Mouse (Mus musculus) erythroblast, adult 5-6 weeks (primary cell): ENCODE results near the gene Cyp2c55. TPM values are rescaled to one million over a fixed set of nuclear protein-coding genes. Genes with fewer than 3 reads are reported as not detected.
A peak's percentile ranks its signal among the peaks of the same experiment; 100 is the strongest.

Experiments used
- ATAC-seq: replicated peaks from 2 replicates; pipeline ENCODE4 v1.8.0; 2016; ENCODE audit warnings: moderate number of reproducible peaks, mild to moderate bottlenecking, moderate TSS enrichment, inconsistent platforms; ENCODE audit not compliant: poor library complexity, low FRiP score, severe bottlenecking
- total RNA-seq, 2 experiments: library from RNA; stranded (forward) in 1 of 2; stranded (reverse) in 1 of 2; fragments of 150-400 nt in 1 of 2; fragments of 200-764, 138-1000 nt in 1 of 2; gene quantifications; 2 replicates each; pipeline versions ENCODE4 v1.2.3 to v1.2.4; 2015 to 2017; ENCODE audit warnings: low replicate concordance in 2 of 2

The Cyp2c55 gene
- total RNA-seq (2015; ENCODE audit: low replicate concordance) (not detected in 2 replicates), total RNA-seq (2017; ENCODE audit: low replicate concordance) (not detected in 2 replicates)

DNA sequence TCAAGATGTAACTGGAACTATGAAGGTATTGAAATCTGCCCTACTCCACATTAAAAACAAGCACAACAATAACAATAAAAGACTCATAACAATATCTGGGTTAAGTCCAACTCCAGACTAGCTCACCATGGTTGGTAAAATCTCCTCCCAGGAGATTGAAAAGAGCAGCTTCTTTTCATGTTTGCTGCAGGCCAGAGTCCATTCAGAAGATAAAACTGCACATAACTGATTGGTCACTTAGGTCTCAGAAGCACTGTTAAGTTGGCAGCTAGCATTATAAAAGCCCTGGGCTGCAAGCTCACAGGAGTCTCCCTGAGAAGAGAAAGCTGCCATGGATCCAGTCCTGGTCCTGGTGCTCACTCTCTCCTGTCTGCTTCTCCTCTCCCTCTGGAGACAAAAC lies at the start of gene Cyp2c55:
TSS of gene Cyp2c55 (plus strand) at position 305 of the 400 bp plus-strand sequence.
- ATAC-seq = no peak

DNA sequence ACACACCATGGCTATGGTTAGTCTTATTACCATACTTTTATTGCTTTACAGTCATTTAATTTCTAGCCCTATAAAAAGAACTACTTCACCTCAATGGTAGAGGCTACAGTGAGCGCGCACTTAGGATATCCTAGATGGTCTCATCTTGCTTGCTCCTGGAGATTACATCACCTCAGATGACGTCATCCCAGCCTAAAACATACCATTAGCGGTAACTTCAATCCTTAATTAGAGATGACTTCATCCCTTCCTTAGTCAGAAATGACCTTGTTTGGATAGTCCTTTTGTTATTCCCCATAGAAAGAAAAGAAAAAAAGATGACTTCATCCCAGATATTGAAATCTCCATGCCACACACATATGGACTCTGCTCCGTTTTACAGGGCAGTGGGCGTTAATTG lies 36.1 kb upstream of the Cyp2c55 start:
- no peak for ATAC-seq

DNA sequence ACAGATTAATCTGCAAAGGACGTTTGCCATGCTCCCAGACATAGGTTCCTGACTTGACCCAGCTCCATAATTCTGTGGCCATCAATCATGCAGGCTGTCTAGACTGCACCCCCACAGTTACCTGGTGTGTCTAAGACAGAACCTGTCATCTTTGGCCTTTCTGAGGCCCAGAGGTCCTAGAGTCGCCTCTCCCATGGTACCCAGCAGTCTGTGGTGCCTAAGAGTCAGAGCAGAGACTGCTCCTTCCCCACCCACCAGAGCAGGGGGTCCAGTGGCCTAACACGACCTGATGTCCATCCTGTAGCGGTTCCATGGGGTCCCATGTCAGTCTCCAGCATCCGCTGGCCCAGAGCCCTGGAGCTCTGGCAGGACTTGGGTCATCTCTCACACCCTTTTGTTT lies 34.2 kb upstream of the Cyp2c55 start:
- ATAC-seq = no peak

DNA sequence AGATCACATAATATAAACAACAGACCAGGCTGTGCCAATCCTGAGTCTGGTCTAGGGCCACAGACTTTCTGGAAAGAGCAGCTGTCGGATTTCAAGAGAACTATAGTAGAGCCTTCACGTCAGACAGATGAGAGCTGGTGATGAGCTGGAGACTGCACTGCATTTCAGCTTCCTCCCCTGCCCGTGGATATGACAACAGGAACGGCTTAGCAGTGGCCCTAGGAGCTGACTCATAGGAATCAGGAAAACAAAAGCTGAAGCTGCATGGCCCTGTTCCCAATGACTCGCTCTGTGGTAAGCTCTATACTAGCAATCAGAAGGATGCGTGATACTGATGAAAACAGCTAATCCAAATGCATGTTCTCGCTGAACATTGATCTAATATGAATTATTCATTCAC lies 33.2 kb upstream of the Cyp2c55 start:
- no peak for ATAC-seq

DNA sequence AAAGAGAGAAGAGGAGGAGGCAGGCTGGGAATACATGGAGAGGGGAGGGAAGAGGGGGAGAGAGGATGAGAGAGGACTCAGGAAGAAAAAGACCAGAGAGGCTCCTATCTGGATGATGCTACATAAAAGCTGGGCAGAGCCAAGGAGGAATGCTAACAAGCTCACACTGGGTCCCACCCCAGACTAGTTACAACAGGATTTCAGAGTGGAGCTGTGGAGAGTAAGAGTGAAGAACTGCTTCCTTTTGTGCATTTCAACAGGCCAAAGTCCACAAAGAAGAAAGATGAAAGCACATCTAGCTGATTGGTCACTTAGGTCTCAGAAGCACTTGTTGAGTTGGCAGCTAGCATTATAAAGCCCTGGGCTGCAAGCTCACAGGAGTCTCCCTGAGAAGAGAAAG lies 30.6 kb upstream of the Cyp2c55 start:
- ATAC-seq = no peak

DNA sequence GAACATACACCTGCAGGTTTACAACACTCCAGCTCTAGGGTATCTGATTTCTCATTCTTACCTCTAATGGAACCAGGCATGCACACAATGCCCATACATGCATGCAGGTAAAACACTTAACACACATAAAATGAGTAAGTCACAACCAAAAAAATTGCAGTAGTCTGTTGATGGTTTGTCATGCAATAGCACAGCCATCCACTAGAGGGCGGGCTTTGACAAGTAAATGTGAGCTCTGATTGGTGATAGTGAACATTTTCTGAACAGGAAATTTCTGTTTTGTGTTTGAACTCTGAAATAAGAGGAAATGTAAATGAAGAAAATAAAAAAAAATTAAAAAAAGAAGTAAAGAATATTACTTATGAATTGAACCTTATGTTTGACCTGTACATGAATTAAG lies 24.9 kb upstream of the Cyp2c55 start:
- peak; percentile 73; the same call in 1 of the 2 replicates for ATAC-seq

DNA sequence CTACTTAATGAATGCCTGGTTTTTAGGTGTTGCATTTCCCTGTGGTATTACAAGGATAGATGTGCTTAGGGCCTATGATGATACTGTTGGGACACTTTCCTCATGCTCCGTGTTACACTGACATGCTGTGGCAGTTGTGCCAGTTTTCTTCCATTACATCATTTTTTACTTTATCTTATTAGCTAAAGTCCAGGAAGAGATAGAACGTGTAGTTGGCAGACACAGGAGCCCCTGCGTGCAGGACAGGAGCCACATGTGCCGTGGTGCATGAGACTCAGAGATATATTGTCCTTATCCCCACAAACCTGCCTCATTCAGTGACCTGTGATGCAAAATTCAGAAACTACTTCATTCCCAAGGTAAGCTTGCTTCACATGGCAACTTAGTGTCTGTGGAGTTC lies 8.6 kb upstream of the Cyp2c55 start:
- ATAC-seq = no peak

DNA sequence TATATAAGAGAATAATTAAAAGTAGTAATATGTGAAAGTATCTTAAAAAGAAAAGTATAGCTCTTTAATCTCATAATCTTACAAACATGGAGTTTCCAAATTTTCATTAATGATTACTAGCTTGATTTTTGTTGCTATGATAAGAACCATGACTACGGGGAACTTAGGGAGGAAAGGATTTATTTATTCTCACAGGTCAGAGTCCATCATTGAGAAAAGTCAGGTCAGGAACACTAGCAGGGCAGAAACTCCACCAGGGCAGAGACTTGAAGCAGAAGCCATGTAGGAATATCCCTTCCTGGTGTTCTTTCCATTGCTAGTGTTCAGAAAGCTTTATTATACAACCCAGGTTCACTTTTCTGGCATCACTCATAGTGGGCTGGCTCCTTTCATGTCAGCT lies 8.1 kb upstream of the Cyp2c55 start:
- ATAC-seq = no peak

DNA sequence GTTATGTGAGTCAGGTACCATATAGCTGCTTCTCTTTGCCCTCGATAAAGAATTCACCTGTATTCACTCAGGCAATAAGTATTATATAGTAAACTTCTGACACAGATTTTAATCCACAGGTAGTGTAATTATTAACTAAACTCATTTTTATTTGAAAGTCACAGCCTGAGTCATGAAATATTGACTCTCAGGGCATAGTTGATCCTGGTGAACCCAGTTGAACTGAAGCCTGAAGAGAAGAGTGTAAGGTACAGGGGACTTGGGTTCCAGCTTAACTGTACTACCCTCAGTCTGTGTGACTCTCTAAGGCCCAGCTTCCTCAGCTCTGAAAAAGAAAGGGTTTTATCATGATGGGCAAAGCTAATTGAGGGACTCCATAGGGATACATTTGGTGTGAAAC lies 1.7 kb upstream of the Cyp2c55 start:
- ATAC-seq = no peak

DNA sequence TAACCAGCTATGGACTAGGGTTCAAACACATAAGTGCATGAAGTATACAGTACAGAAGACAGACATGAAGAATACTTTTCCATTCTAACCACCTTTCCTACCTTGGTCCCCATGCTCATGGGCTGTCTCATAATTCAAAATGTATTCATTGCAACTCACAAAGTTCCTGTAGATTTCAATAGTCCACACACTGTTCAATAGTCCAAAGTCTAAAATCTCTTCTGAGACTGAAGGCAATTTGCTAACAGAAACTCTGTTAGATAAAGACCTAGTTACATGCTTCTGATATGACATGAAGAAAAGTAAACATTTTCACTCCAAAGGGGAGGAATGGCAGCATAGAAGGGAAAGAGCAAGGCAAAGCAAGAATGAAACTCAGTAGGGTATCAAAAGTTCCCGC lies 51.1 kb downstream of the Cyp2c55 start:
- no peak for ATAC-seq

DNA sequence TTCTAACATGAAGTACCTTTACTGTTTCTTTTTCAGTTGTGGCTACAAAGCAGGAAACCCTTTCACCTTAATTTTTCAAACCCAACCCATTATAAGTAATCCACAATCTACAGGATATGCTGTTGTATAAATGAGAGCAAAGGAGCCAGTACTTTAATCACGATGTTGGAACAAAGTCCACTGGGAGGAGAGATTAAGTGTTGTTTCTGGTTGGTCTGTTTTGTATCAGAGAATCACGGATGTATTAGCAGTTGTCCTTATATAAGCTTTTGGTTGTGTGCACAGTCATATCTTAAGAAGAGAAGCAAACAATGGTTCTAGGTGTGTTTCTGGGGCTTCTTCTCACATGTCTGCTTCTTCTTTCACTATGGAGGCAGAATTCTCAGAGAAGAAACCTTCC lies 53.9 kb downstream of the Cyp2c55 start, which contains the start of gene Cyp2c65:
TSS of gene Cyp2c65 (plus strand) at position 297 of the 400 bp plus-strand sequence.
- ATAC-seq = no peak

Other genes with a start within 250 kb of the Cyp2c55 start
- gene Noc3l, start 187.8 kb upstream of the Cyp2c55 start, total RNA-seq (2015; ENCODE audit: low replicate concordance) = 1.3 and 3.1 TPM in 2 replicates
- 3.3 and 4.7 TPM in 2 replicates for gene Noc3l, start 187.8 kb upstream of the Cyp2c55 start, total RNA-seq (2017; ENCODE audit: low replicate concordance)
- 0.42 and 2.1 TPM in 2 replicates for gene Tbc1d12, start 170.4 kb upstream of the Cyp2c55 start, total RNA-seq (2015; ENCODE audit: low replicate concordance)
- gene Tbc1d12, start 170.4 kb upstream of the Cyp2c55 start, total RNA-seq (2017; ENCODE audit: low replicate concordance) = 1.4 and 2.4 TPM in 2 replicates
- gene Hells, start 76.1 kb upstream of the Cyp2c55 start, total RNA-seq (2015; ENCODE audit: low replicate concordance) = 11.0 and 23.0 TPM in 2 replicates
- gene Hells, start 76.1 kb upstream of the Cyp2c55 start, total RNA-seq (2017; ENCODE audit: low replicate concordance) = 13.5 and 15.9 TPM in 2 replicates
- not detected in 2 replicates for gene Cyp2c65, start 54.0 kb downstream of the Cyp2c55 start, total RNA-seq (2015; ENCODE audit: low replicate concordance)
- gene Cyp2c65, start 54.0 kb downstream of the Cyp2c55 start, total RNA-seq (2017; ENCODE audit: low replicate concordance) = not detected in 2 replicates
- not detected in 2 replicates for gene Cyp2c66, start 106.9 kb downstream of the Cyp2c55 start, total RNA-seq (2015; ENCODE audit: low replicate concordance)
- gene Cyp2c66, start 106.9 kb downstream of the Cyp2c55 start, total RNA-seq (2017; ENCODE audit: low replicate concordance) = not detected in 2 replicates